Mouse (Mus musculus): Measurements from ENCODE around the gene Ankrd28. TPM values are rescaled to one million over a fixed set of nuclear protein-coding genes. Genes with fewer than 3 reads are reported as not detected.

The Ankrd28 gene
- polyA plus RNA-seq, 1 experiment from 2014 or later = 9.1 TPM

GRCm38 (mm10) chr14:31790797-31791196, 39.7 kb downstream of the Ankrd28 start:
- ATAC-seq (ENCODE audit: low FRiP score) = no peak
- no peaks in the 10 kb centered on the region for H3K36me3 ChIP-seq
- H3K27me3 ChIP-seq (replicated peaks) = no peaks in the 10 kb centered on the region
- H3K27ac ChIP-seq (replicated peaks) = no peak overlapping the region
- no peak overlapping the region for H3K4me2 ChIP-seq
- H3K9me3 ChIP-seq (replicated peaks) = no peaks in the 10 kb centered on the region
- peaks cover 10% of the 10 kb centered on the region for H3K4me1 ChIP-seq
- no peak overlapping the region for H3K4me3 ChIP-seq (replicated peaks)
- no peak overlapping the region for H3K9ac ChIP-seq (replicated peaks)
- WGBS = 55% methylated on average over 1 of the region's 1 CpGs

DNA sequence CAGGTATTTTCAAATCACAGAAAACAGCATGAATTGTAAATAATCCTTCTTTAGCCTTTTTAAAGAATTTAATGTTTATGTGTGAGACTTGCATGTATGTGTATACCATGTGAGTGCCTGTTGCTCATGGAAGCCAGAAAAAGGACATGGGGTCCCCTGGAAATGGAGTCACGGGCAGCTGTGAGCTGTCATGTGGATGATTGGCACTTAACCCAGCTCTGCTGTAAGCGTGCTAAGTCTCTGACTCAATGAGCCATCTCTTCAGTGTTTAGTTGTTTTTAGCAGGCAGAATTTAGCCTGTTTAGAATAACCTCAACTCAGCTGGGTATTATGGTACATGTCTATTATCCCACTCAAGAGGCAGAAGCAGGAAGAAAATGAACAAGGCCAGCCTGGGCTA, 43.5 kb downstream of the Ankrd28 start:
- H3K4me1 ChIP-seq = peaks cover 7% of the 10 kb centered on the region
- H3K36me3 ChIP-seq = no peaks in the 10 kb centered on the region
- no peaks in the 10 kb centered on the region for H3K9me3 ChIP-seq (replicated peaks)
- H3K4me3 ChIP-seq (replicated peaks) = no peak overlapping the region
- ATAC-seq (ENCODE audit: low FRiP score) = no peak
- H3K4me2 ChIP-seq = no peak overlapping the region
- H3K27me3 ChIP-seq (replicated peaks) = no peaks in the 10 kb centered on the region
- 59% methylated on average over 2 of the region's 2 CpGs for WGBS
- no peak overlapping the region for H3K9ac ChIP-seq (replicated peaks)
- H3K27ac ChIP-seq (replicated peaks) = no peak overlapping the region

DNA sequence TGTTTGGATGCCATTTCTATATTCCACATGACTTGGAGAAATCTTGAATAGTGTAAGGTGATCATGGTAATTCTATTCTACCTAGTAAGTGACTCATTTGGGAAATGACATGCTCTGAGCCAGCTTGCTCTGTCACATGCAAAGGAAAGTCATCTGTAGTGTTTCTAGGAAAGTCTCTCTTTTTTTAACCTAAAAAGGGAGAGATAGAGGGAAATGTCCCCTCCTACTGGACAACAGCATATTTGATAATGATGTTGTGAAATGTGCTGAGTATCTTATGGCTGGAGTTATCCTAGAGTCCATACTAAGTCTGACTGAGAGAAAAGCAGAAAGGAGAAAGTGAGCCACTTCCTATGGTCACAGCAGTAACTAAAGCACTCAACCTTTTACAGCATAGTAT, 44.8 kb downstream of the Ankrd28 start:
- Histone ChIP-seq H3K4me2 (no peak overlapping the region), H3K27me3 (replicated peaks) (no peaks in the 10 kb centered on the region), H3K4me3 (replicated peaks) (no peak overlapping the region), H3K4me1 (peaks cover 19% of the 10 kb centered on the region), H3K9me3 (replicated peaks) (no peaks in the 10 kb centered on the region), H3K9ac (replicated peaks) (no peak overlapping the region), H3K27ac (replicated peaks) (no peak overlapping the region), H3K36me3 (no peaks in the 10 kb centered on the region)
- ATAC-seq (ENCODE audit: low FRiP score) = no peak

- Histone ChIP-seq H3K4me2 (no peak overlapping the region), H3K27ac (replicated peaks) (no peak overlapping the region)
- 96% methylated on average over 5 of the region's 5 CpGs for WGBS
Observed at GRCm38 (mm10) chr14:31784975-31785374, 45.5 kb downstream of the Ankrd28 start.

GRCm38 (mm10) chr14:31781309-31782049, 49.0 kb downstream of the Ankrd28 start:
- peak overlapping the region; percentile 39 for H3K9ac ChIP-seq (replicated peaks)
- H3K4me3 ChIP-seq (replicated peaks) = peak overlapping the region; percentile 42
- H3K4me1 ChIP-seq = peaks cover 26% of the 10 kb centered on the region
- H3K27ac ChIP-seq (replicated peaks) = peak overlapping the region; percentile 87
- WGBS = 10% methylated on average over 11 of the region's 11 CpGs
- peak overlapping the region; percentile 55 for H3K4me2 ChIP-seq
- H3K36me3 ChIP-seq = no peaks in the 10 kb centered on the region
- no peaks in the 10 kb centered on the region for H3K27me3 ChIP-seq (replicated peaks)
- peak; percentile 81 for ATAC-seq (ENCODE audit: low FRiP score)
- H3K9me3 ChIP-seq (replicated peaks) = no peaks in the 10 kb centered on the region

More at GRCm38 (mm10) chr14:31784975-31785374, 45.5 kb downstream of the Ankrd28 start:
- no peaks in the 10 kb centered on the region for H3K9me3 ChIP-seq (replicated peaks)
- peaks cover 22% of the 10 kb centered on the region for H3K4me1 ChIP-seq
- no peak for ATAC-seq (ENCODE audit: low FRiP score)
- H3K36me3 ChIP-seq = no peaks in the 10 kb centered on the region
- no peak overlapping the region for H3K9ac ChIP-seq (replicated peaks)
- H3K27me3 ChIP-seq (replicated peaks) = no peaks in the 10 kb centered on the region
- H3K4me3 ChIP-seq (replicated peaks) = no peak overlapping the region

GRCm38 (mm10) chr14:31780412-31781233, 49.8 kb downstream of the Ankrd28 start:
- WGBS = 16% methylated on average over 11 of the region's 11 CpGs
- H3K4me2 ChIP-seq = peak overlapping the region; percentile 55
- peak; percentile 71 for ATAC-seq (ENCODE audit: low FRiP score)

GRCm38 (mm10) chr14:31773518-31773917, 56.9 kb downstream of the Ankrd28 start:
- H3K9me3 ChIP-seq (replicated peaks) = no peaks in the 10 kb centered on the region
- ATAC-seq (ENCODE audit: low FRiP score) = no peak
- WGBS = 91% methylated on average over 4 of the region's 4 CpGs

More at GRCm38 (mm10) chr14:31780412-31781233, 49.8 kb downstream of the Ankrd28 start:
- Histone ChIP-seq H3K9me3 (replicated peaks) (no peaks in the 10 kb centered on the region), H3K4me1 (peaks cover 26% of the 10 kb centered on the region), H3K4me3 (replicated peaks) (peak overlapping the region; percentile 42), H3K9ac (replicated peaks) (peak overlapping the region; percentile 39), H3K36me3 (no peaks in the 10 kb centered on the region), H3K27me3 (replicated peaks) (no peaks in the 10 kb centered on the region), H3K27ac (replicated peaks) (peak overlapping the region; percentile 87)

DNA sequence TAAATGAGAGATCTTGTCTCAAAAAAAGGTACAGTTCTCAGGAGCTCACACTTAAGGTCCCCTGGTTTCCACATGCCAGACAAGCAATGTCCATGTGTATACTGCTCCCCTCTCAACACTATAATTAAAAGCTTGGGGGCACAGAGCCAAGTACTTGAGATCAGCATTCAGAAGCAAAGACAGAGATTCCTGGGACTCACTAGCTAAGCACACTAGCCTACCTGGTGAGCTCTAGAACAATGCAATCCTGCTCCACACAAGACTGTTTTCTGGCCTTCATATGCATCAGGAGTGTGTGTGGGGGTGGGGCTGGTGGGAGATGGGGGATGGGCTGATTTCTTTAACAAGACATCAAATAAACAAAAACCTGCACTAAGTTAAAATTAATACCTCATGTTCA, 58.2 kb downstream of the Ankrd28 start:
- Histone ChIP-seq H3K27me3 (replicated peaks) (no peaks in the 10 kb centered on the region), H3K4me3 (replicated peaks) (no peak overlapping the region), H3K36me3 (no peaks in the 10 kb centered on the region), H3K27ac (replicated peaks) (no peak overlapping the region; the same call in 1 of the 2 replicates), H3K4me1 (0 out of 2 replicates have a peak, but pooled peaks cover 4% of the 10 kb centered on the region), H3K9ac (replicated peaks) (no peak overlapping the region), H3K9me3 (replicated peaks) (no peaks in the 10 kb centered on the region), H3K4me2 (no peak overlapping the region)
- no peak for ATAC-seq (ENCODE audit: low FRiP score)

More at GRCm38 (mm10) chr14:31773518-31773917, 56.9 kb downstream of the Ankrd28 start:
- H3K27me3 ChIP-seq (replicated peaks) = no peaks in the 10 kb centered on the region
- H3K4me2 ChIP-seq = no peak overlapping the region
- no peak overlapping the region for H3K4me3 ChIP-seq (replicated peaks)
- no peaks in the 10 kb centered on the region for H3K36me3 ChIP-seq
- H3K9ac ChIP-seq (replicated peaks) = no peak overlapping the region
- peaks cover 8% of the 10 kb centered on the region; the same call in 1 of the 2 replicates for H3K4me1 ChIP-seq
- H3K27ac ChIP-seq (replicated peaks) = no peak overlapping the region

GRCm38 (mm10) chr14:31768531-31768930, 61.9 kb downstream of the Ankrd28 start:
- Histone ChIP-seq H3K27ac (replicated peaks) (no peak overlapping the region), H3K36me3 (no peaks in the 10 kb centered on the region), H3K4me2 (no peak overlapping the region), H3K9ac (replicated peaks) (no peak overlapping the region), H3K9me3 (replicated peaks) (no peaks in the 10 kb centered on the region), H3K4me3 (replicated peaks) (no peak overlapping the region), H3K4me1 (0 out of 2 replicates have a peak, but pooled peaks cover 4% of the 10 kb centered on the region), H3K27me3 (replicated peaks) (no peaks in the 10 kb centered on the region)
- 79% methylated on average over 3 of the region's 3 CpGs for WGBS
- no peak for ATAC-seq (ENCODE audit: low FRiP score)

GRCm38 (mm10) chr14:31764083-31764482, 66.4 kb downstream of the Ankrd28 start:
- H3K27me3 ChIP-seq (replicated peaks) = no peaks in the 10 kb centered on the region
- no peaks in the 10 kb centered on the region for H3K9me3 ChIP-seq (replicated peaks)
- peaks cover 15% of the 10 kb centered on the region for H3K36me3 ChIP-seq
- no peak for ATAC-seq (ENCODE audit: low FRiP score)
- H3K4me2 ChIP-seq = no peak overlapping the region
- no peak overlapping the region for H3K27ac ChIP-seq (replicated peaks)
- H3K4me1 ChIP-seq = no peaks in the 10 kb centered on the region
- 95% methylated on average over 2 of the region's 2 CpGs for WGBS
- H3K9ac ChIP-seq (replicated peaks) = no peak overlapping the region
- H3K4me3 ChIP-seq (replicated peaks) = no peak overlapping the region

GRCm38 (mm10) chr14:31761727-31762126, 68.7 kb downstream of the Ankrd28 start:
- 93% methylated on average over 7 of the region's 7 CpGs for WGBS
- H3K4me2 ChIP-seq = no peak overlapping the region
- no peak for ATAC-seq (ENCODE audit: low FRiP score)

GRCm38 (mm10) chr14:31759195-31759594, 71.3 kb downstream of the Ankrd28 start:
- H3K27ac ChIP-seq (replicated peaks) = no peak overlapping the region
- no peak overlapping the region for H3K9ac ChIP-seq (replicated peaks)
- no peak for ATAC-seq (ENCODE audit: low FRiP score)
- no peak overlapping the region for H3K4me3 ChIP-seq (replicated peaks)
- H3K27me3 ChIP-seq (replicated peaks) = no peaks in the 10 kb centered on the region
- peaks cover 25% of the 10 kb centered on the region for H3K36me3 ChIP-seq
- 89% methylated on average over 2 of the region's 2 CpGs for WGBS
- H3K9me3 ChIP-seq (replicated peaks) = no peaks in the 10 kb centered on the region
- H3K4me2 ChIP-seq = no peak overlapping the region
- H3K4me1 ChIP-seq = no peaks in the 10 kb centered on the region

More at GRCm38 (mm10) chr14:31761727-31762126, 68.7 kb downstream of the Ankrd28 start:
- H3K36me3 ChIP-seq = peaks cover 15% of the 10 kb centered on the region
- H3K27ac ChIP-seq (replicated peaks) = no peak overlapping the region
- no peaks in the 10 kb centered on the region for H3K9me3 ChIP-seq (replicated peaks)
- H3K9ac ChIP-seq (replicated peaks) = no peak overlapping the region
- H3K4me3 ChIP-seq (replicated peaks) = no peak overlapping the region
- H3K27me3 ChIP-seq (replicated peaks) = no peaks in the 10 kb centered on the region
- no peaks in the 10 kb centered on the region for H3K4me1 ChIP-seq
